In genomic region chr1:191395200-191395599, GRCm38 (mm10) we compare ENCODE assay signal across 9 mouse cellular contexts. TPM values are rescaled to one million over a fixed set of nuclear protein-coding genes. Genes with fewer than 3 reads are reported as not detected.
A peak's percentile ranks its signal among the peaks of the same experiment; 100 is the strongest.
DNase-seq lines count a peak whose midpoint lies in the region; ATAC-seq and TF ChIP-seq lines count a peak whose summit lies in the region.
"Had no signal": no experiment of that assay in that cellular context is flagged by ENCODE, and none has a peak within 500 bp of the region (broad histone marks: within the 10 kb centered on the region; RNA-seq: fewer than 3 reads in every experiment).

No protein-coding gene starts in this region.

- TF ChIP-seq CTCF in kidney, postnatal 0 days (IDR thresholded peaks at IDR 0.05; ENCODE audit: low read depth), result no peak
- TF ChIP-seq CTCF in brain, embryonic 14.5 days (IDR thresholded peaks at IDR 0.05; ENCODE audit: borderline replicate concordance, extremely low read depth, insufficient read depth, insufficient read length), result no peak

- H3K9ac ChIP-seq in kidney, postnatal 0 days (ENCODE audit: low read depth, low read length), result peak overlapping the region; percentile 95
- 0 out of 2 replicates have a peak overlapping the region, but pooled peaks have one; percentile 19 for H3K9ac ChIP-seq in hindbrain, embryonic 15.5 days
- no peak overlapping the region for H3K9ac ChIP-seq in midbrain, embryonic 15.5 days

- H3K4me1 ChIP-seq in kidney, postnatal 0 days (replicated peaks; ENCODE audit: insufficient read depth, low read length), result no peaks in the 10 kb centered on the region
- peaks cover 4% of the 10 kb centered on the region for H3K4me1 ChIP-seq in hindbrain, embryonic 15.5 days (replicated peaks)
- peaks cover 8% of the 10 kb centered on the region; the same call in 1 of the 2 replicates for H3K4me1 ChIP-seq in midbrain, embryonic 15.5 days

- peak overlapping the region; percentile 79 for H3K4me2 ChIP-seq in kidney, postnatal 0 days (ENCODE audit: low read length)
- H3K4me2 ChIP-seq in hindbrain, embryonic 15.5 days, result peak overlapping the region; percentile 63
- H3K4me2 ChIP-seq in midbrain, embryonic 15.5 days, result peak overlapping the region; percentile 63

- DNase-seq in kidney, postnatal 0 days (ENCODE audit: low spot score), result no peak
- no peak for DNase-seq in kidney, postnatal 4 days
- DNase-seq in brain, embryonic 14.5 days (ENCODE audit: low read depth), result peak; percentile 19
- DNase-seq in cerebellum, postnatal 25 days, result no peak
- DNase-seq in spleen, adult 12 weeks (ENCODE audit: low spot score), result no peak
- DNase-seq in layer of hippocampus, postnatal 25 days (ENCODE audit: extremely low spot score in 1 of 2, low spot score in 1 of 2), result no peak
- DNase-seq: lung, postnatal 10 days had no signal

- TF ChIP-seq POLR2A in brain, embryonic 14.5 days (IDR thresholded peaks at IDR 0.05; ENCODE audit: borderline replicate concordance, extremely low read depth, insufficient read depth, insufficient read length, poor library complexity, severe bottlenecking), result no peak

- H3K27me3 ChIP-seq in kidney, postnatal 0 days (ENCODE audit: insufficient read depth, low read length), result no peaks in the 10 kb centered on the region
- no peaks in the 10 kb centered on the region for H3K27me3 ChIP-seq in hindbrain, embryonic 15.5 days
- H3K27me3 ChIP-seq in midbrain, embryonic 15.5 days (replicated peaks), result peaks cover 8% of the 10 kb centered on the region

- peak overlapping the region; percentile 88 for H3K4me3 ChIP-seq in kidney, postnatal 0 days (replicated peaks; ENCODE audit: low read depth, low read length)
- H3K4me3 ChIP-seq in hindbrain, embryonic 15.5 days, result peak overlapping the region; percentile 60
- peak overlapping the region; percentile 76 for H3K4me3 ChIP-seq in midbrain, embryonic 15.5 days

- ATAC-seq in kidney, postnatal 0 days (replicated peaks; ENCODE audit: low FRiP score, low read depth), result no peak
- no peak for ATAC-seq in hindbrain, embryonic 15.5 days (ENCODE audit: low FRiP score, low read depth)
- no peak for ATAC-seq in midbrain, embryonic 15.5 days (replicated peaks)

- WGBS in kidney, postnatal 0 days, result 28% methylated on average over 1 of the region's 1 CpGs
- 24% methylated on average over 1 of the region's 1 CpGs for WGBS in hindbrain, embryonic 15.5 days
- 45% methylated on average over 1 of the region's 1 CpGs for WGBS in midbrain, embryonic 15.5 days

- H3K27ac ChIP-seq in kidney, postnatal 0 days, result no peak overlapping the region
- H3K27ac ChIP-seq in hindbrain, embryonic 15.5 days (replicated peaks), result no peak overlapping the region
- H3K27ac ChIP-seq in midbrain, embryonic 15.5 days, result no peak overlapping the region

- H3K36me3 ChIP-seq in kidney, postnatal 0 days (ENCODE audit: insufficient read depth, low read length), result no peaks in the 10 kb centered on the region
- H3K36me3 ChIP-seq in hindbrain, embryonic 15.5 days, result no peaks in the 10 kb centered on the region
- H3K36me3 ChIP-seq in midbrain, embryonic 15.5 days (replicated peaks), result no peaks in the 10 kb centered on the region

- H3K9me3 ChIP-seq in kidney, postnatal 0 days (replicated peaks; ENCODE audit: low read length), result no peaks in the 10 kb centered on the region
- H3K9me3 ChIP-seq in hindbrain, embryonic 15.5 days, result no peaks in the 10 kb centered on the region
- H3K9me3 ChIP-seq in midbrain, embryonic 15.5 days, result no peaks in the 10 kb centered on the region

RNA-seq across cellular contexts. Expression of gene Ppp2r5a, which starts 7.9 kb away (rescaled TPM):
- polyA plus RNA-seq in kidney, postnatal 0 days (2015; fragmentation: Nextera tagmentation; extraction: Ambion mirVana), result 32.4 and 39.8 TPM in 2 replicates
- 15.9 and 16.8 TPM in 2 replicates for polyA plus RNA-seq in brain, embryonic 14.5 days (2012; rRNA removed)
- polyA plus RNA-seq in hindbrain, embryonic 15.5 days (2015; fragmentation: Nextera tagmentation; extraction: Ambion mirVana), result 9.6 and 9.9 TPM in 2 replicates
- polyA plus RNA-seq in midbrain, embryonic 15.5 days (2015; fragmentation: Nextera tagmentation; extraction: Ambion mirVana), result 8.3 and 9.4 TPM in 2 replicates
- total RNA-seq in layer of hippocampus, postnatal 25 days (2021), result 10 to 100 TPM; 69.3 to 70.9 TPM
